Mouse (Mus musculus) bone marrow macrophage, adult 2 months (primary cell): Measurements from ENCODE around the gene Zfyve26.

ENCODE experiments used
- CTCF ChIP-seq: IDR thresholded peaks from 2 replicates; pipeline ENCODE4 v1.5.1; 2012; ENCODE audit warnings: low read depth, mild to moderate bottlenecking, low read length, moderate library complexity
- POLR2A ChIP-seq: IDR thresholded peaks from 2 replicates; pipeline ENCODE4 v1.6.1; 2012; ENCODE audit warnings: mild to moderate bottlenecking, low read depth, low read length, borderline replicate concordance

DNA sequence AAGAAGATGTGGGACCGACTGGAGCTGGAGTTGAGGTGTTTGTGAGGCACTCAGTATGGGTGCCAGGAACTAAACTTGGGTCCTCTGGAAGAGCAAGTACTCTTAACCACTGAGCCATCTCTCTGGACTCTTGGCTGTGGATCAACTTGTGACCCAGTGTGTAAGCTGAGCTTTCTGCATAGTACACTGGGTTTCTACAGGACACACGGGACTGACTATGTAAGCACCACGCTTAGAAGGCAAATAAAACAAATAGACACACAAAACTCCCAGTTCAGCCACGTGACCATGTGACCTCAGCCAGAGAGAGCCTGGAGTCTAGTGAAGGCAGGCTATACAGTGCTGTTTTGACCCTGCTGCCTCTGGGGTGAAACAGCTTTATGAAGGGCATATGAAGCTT is 23.5 kb downstream of the Zfyve26 start:
- TF ChIP-seq POLR2A (no peak), CTCF (no peak)
